Mouse (Mus musculus) ES-Bruce4 (cell line): ENCODE measurements at regions not wholly inside any gene's neighbourhood (a gene's known extent, or its start where the extent isn't known, plus 50 kb on each side); places are given as distances from the start of the nearest gene placed in this dataset.

ENCODE experiments used
- CTCF ChIP-seq: IDR thresholded peaks from one replicate; pipeline ENCODE4 v1.8.1; 2011; ENCODE audit warnings: low read depth, low read length
- POLR2A ChIP-seq: IDR thresholded peaks from one replicate; pipeline ENCODE4 v1.8.1; 2011; ENCODE audit warnings: low read length; ENCODE audit not compliant: insufficient read depth

- no peak for TF ChIP-seq CTCF
- TF ChIP-seq POLR2A = no peak
Observed at GRCm38 (mm10) chr4:95180446-95180845, 128.4 kb upstream of the Jun start.
